Mouse (Mus musculus) myocyte (in vitro differentiated cells): ENCODE measurements at regions not wholly inside any gene's neighbourhood (a gene's known extent, or its start where the extent isn't known, plus 50 kb on each side); places are given as distances from the start of the nearest gene placed in this dataset.
A peak's percentile ranks its signal among the peaks of the same experiment; 100 is the strongest.

Source experiments
- H3K27me3 ChIP-seq: one replicate; pipeline ENCODE4 v1.6.1; 2011; ENCODE audit not compliant: control insufficient read depth, insufficient read depth, insufficient read length
- H3K36me3 ChIP-seq: one replicate; pipeline ENCODE4 v1.6.1; 2011; ENCODE audit not compliant: control insufficient read depth, insufficient read depth
- H3K4me2 ChIP-seq: one replicate; pipeline ENCODE4 v1.6.1; 2011; ENCODE audit warnings: low read depth, control low read depth
- H3K4me3 ChIP-seq: one replicate; pipeline ENCODE4 v1.5.1; 2011; ENCODE audit warnings: mild to moderate bottlenecking, control low read depth, moderate library complexity
- H3K79me2 ChIP-seq: one replicate; pipeline ENCODE4 v1.6.1; 2011; ENCODE audit not compliant: control insufficient read depth, insufficient read depth
- H3ac ChIP-seq: one replicate; pipeline ENCODE4 v1.6.1; 2011; ENCODE audit not compliant: control insufficient read depth, insufficient read length
- CEBPB ChIP-seq: IDR thresholded peaks from 2 replicates; pipeline ENCODE4 v1.6.1; 2011; ENCODE audit warnings: mild to moderate bottlenecking, moderate library complexity; ENCODE audit not compliant: poor library complexity, insufficient read depth, severe bottlenecking
- E2F4 ChIP-seq: IDR thresholded peaks from one replicate; pipeline ENCODE4 v1.6.1; 2011; ENCODE audit warnings: mild to moderate bottlenecking, control low read depth, moderate library complexity; ENCODE audit not compliant: insufficient read depth
- MAX ChIP-seq: IDR thresholded peaks from one replicate; pipeline ENCODE4 v1.6.1; 2011; ENCODE audit warnings: low read depth, mild to moderate bottlenecking, control low read depth
- MYOD1 ChIP-seq, 3 experiments: IDR thresholded peaks; one replicate each; pipeline ENCODE4 v1.6.1; 2011; ENCODE audit warnings: control low read depth in 2 of 3, low read depth in 2 of 3, mild to moderate bottlenecking in 2 of 3, moderate library complexity in 1 of 3; ENCODE audit not compliant: insufficient read length in 2 of 3, control insufficient read depth in 1 of 3
- MYOG ChIP-seq, 3 experiments: IDR thresholded peaks; one replicate each; pipeline ENCODE4 v1.6.1; 2011; ENCODE audit warnings: control low read depth in 2 of 3, low read depth in 2 of 3, mild to moderate bottlenecking in 2 of 3; ENCODE audit not compliant: insufficient read length in 2 of 3, control insufficient read depth in 1 of 3, insufficient read depth in 1 of 3
- POLR2A ChIP-seq: IDR thresholded peaks from one replicate; pipeline ENCODE4 v1.6.1; 2011; ENCODE audit warnings: low read depth, mild to moderate bottlenecking, control low read depth, moderate library complexity; ENCODE audit not compliant: insufficient read length
- POLR2AphosphoS2 ChIP-seq: IDR thresholded peaks from one replicate; pipeline ENCODE4 v1.6.1; 2011; ENCODE audit warnings: low read depth, control low read depth; ENCODE audit not compliant: insufficient read length
- REST ChIP-seq: IDR thresholded peaks from one replicate; pipeline ENCODE4 v1.6.1; 2011; ENCODE audit warnings: mild to moderate bottlenecking, control low read depth, moderate library complexity; ENCODE audit not compliant: insufficient read depth, insufficient read length
- SRF ChIP-seq: IDR thresholded peaks from one replicate; pipeline ENCODE4 v1.6.1; 2011; ENCODE audit warnings: low read depth; ENCODE audit not compliant: control insufficient read depth, insufficient read length
- TCF12 ChIP-seq: IDR thresholded peaks from one replicate; pipeline ENCODE4 v1.6.1; 2011; ENCODE audit warnings: mild to moderate bottlenecking, control low read depth; ENCODE audit not compliant: poor library complexity, insufficient read depth, severe bottlenecking
- TCF3 ChIP-seq: IDR thresholded peaks from one replicate; pipeline ENCODE4 v1.6.1; 2011; ENCODE audit warnings: low read depth, control low read depth; ENCODE audit not compliant: insufficient read length
- USF1 ChIP-seq: IDR thresholded peaks from one replicate; pipeline ENCODE4 v1.6.1; 2011; ENCODE audit warnings: low read depth, mild to moderate bottlenecking, control low read depth, moderate library complexity

DNA sequence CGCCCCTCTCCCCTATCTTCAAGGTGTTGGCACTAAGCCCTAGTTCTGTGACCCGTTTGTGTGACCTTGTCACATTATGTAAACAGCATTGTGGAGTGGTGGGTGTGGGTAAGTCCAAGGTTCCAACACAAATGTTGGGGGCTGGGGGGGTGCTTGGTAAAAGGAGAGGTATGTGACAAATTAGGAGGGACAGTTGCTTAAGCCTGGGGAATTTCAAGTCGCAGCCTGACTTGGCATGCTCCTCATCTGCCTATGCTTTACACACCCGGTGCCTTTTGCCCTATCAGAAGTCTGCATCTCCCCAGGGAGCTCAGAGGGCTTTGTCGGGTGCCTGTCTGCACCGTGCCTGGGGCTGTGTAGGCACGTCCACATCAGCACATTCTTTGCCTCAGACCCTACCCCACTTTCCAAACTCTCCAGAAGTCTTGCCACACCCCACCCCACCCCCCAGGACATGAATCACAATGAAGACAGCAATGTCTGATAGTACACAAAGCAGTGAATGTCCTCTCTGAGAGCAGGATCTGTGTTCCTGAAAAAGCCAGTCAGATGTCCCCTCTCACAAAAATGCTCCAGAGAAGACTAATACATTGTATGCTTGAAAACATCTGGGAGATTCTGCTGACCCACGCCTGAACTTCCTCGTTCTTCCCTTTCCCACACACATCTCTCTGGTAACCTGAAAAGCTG, 61.6 kb upstream of the Abhd2 start:
- H3K4me2 ChIP-seq, result peak overlapping the region; percentile 12
- H3K36me3 ChIP-seq, result no peaks in the 10 kb centered on the region
- H3ac ChIP-seq, result no peak overlapping the region
- H3K27me3 ChIP-seq, result no peaks in the 10 kb centered on the region
- H3K79me2 ChIP-seq, result no peaks in the 10 kb centered on the region
- H3K4me3 ChIP-seq, result no peak overlapping the region
- no peak for TF ChIP-seq MYOG (IDR thresholded peaks at IDR 0.05; ENCODE audit: control insufficient read depth in 1 of 3, insufficient read depth in 1 of 3, insufficient read length in 2 of 3, low read depth in 2 of 3)

DNA sequence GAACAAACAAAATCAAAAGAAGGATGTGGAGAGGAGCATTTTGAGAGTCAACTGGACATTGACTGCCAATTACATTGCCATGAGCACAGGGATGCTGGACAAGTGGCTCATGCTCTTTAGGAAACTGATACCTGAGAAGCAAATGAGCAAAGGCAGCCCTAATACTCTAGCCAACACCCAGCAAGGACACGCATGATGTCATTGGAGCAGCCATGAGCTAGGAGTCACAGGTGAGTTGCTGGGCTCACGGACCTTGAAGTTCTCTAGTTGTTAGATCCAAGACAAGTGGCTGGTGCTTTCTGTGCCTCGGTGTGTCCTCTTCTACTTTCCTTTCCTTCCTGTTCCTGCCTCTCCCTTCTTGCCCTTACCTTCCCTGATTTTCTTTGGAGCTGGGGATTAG, 60.8 kb upstream of the Abhd2 start:
- Histone ChIP-seq H3K4me2 (no peak overlapping the region), H3K79me2 (no peaks in the 10 kb centered on the region), H3K27me3 (no peaks in the 10 kb centered on the region), H3K36me3 (no peaks in the 10 kb centered on the region), H3K4me3 (no peak overlapping the region), H3ac (no peak overlapping the region)
- TF ChIP-seq E2F4, result no peak
- no peak for TF ChIP-seq POLR2A
- TF ChIP-seq TCF12, result no peak
- TF ChIP-seq CEBPB, result no peak
- no peak for TF ChIP-seq POLR2AphosphoS2
- no peak for TF ChIP-seq MYOG (IDR thresholded peaks at IDR 0.05; ENCODE audit: control insufficient read depth in 1 of 3, insufficient read depth in 1 of 3, insufficient read length in 2 of 3, low read depth in 2 of 3)
- TF ChIP-seq REST, result no peak
- no peak for TF ChIP-seq TCF3
- no peak for TF ChIP-seq USF1
- TF ChIP-seq SRF, result no peak
- TF ChIP-seq MYOD1 (IDR thresholded peaks at IDR 0.05; ENCODE audit: control insufficient read depth in 1 of 3, insufficient read length in 2 of 3, low read depth in 2 of 3), result no peak
- TF ChIP-seq MAX, result no peak

DNA sequence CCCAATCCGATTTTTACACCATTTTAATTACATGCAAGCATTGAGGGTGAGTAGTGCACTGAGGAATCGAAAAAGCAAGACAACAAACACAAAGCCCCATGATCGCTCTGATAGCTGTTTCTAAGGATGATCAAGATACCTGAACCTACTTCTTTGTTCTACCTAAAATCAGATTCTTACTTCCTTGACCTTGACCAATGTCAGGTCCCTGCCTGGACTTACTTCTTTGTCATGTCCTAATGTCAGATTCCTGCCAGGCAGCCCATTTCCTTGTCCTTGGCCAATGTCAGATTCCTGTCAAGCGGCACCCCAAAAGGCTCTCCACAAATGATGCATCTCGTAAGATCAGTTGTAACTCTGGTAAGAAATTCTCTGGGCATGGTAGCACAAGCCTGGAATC, 58.0 kb upstream of the Abhd2 start:
- H3K79me2 ChIP-seq, result no peaks in the 10 kb centered on the region
- no peaks in the 10 kb centered on the region for H3K27me3 ChIP-seq
- TF ChIP-seq POLR2A (no peak), SRF (no peak), E2F4 (no peak), REST (no peak), USF1 (no peak), POLR2AphosphoS2 (no peak), MAX (no peak), TCF3 (no peak), MYOD1 (IDR thresholded peaks at IDR 0.05; ENCODE audit: control insufficient read depth in 1 of 3, insufficient read length in 2 of 3, low read depth in 2 of 3) (no peak), MYOG (IDR thresholded peaks at IDR 0.05; ENCODE audit: control insufficient read depth in 1 of 3, insufficient read depth in 1 of 3, insufficient read length in 2 of 3, low read depth in 2 of 3) (no peak), TCF12 (no peak)
- H3K4me2 ChIP-seq, result no peak overlapping the region
- H3K4me3 ChIP-seq, result no peak overlapping the region
- no peaks in the 10 kb centered on the region for H3K36me3 ChIP-seq
- H3ac ChIP-seq, result no peak overlapping the region

DNA sequence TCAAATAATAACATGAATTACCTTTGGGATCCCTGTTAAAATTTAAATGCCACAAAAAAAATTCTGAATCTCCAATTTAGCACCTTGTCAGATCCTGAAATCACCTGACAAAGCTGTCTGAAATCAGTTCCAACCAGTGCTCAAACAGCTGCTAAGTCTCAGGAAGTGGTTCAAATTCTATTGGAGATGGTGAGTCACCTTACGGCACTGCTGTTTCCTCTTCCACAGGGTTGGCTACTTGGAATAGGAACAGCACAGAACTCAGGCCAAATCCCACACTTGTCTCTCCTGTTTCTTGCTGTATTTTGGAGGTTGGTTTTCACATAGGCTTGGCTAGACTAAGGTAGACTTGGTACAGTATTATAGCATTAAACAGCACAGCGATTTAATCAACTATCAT, 55.8 kb upstream of the Abhd2 start:
- no peak overlapping the region for H3ac ChIP-seq
- no peak overlapping the region for H3K4me2 ChIP-seq
- H3K79me2 ChIP-seq, result no peaks in the 10 kb centered on the region
- no peaks in the 10 kb centered on the region for H3K36me3 ChIP-seq
- TF ChIP-seq POLR2AphosphoS2 (no peak), CEBPB (no peak), SRF (no peak), MAX (no peak), TCF12 (no peak), MYOD1 (IDR thresholded peaks at IDR 0.05; ENCODE audit: control insufficient read depth in 1 of 3, insufficient read length in 2 of 3, low read depth in 2 of 3) (peak in 1 of 3 experiments; percentile 54)
- H3K27me3 ChIP-seq, result no peaks in the 10 kb centered on the region
- no peak overlapping the region for H3K4me3 ChIP-seq

DNA sequence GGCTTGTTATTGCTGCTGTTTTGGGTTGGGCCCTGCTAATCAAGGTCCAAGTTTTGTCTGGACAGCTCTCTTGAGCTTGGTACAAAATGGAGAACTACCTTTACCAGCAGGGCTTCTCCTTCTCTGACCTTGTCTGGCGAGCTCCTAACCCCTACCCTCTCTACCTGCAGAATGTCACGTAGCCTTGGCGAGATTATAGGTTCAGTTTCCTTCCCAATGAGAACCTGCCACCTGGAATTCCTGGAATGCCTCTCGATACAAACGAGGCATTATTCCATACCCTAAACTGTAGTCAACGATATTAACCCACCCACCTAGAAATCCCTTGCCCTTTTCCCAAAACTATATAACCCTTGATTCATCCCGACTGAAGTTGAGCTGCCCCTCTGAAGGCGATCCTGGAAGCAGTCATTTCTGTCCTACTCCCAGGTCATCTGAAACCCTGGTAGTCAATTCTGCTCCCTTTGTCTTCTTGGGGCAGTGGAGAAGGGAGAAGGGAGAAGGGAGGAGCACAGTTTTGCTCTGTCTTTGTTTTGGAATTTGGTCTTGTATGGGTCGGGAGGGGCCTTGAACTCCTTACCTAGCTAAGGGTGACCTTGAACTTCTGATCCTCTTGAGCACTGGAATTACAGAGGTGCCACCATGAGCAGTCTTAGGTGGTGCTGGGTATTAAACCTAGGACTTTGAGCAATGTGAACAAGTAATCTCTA, 50.2 kb upstream of the Abhd2 start:
- TF ChIP-seq MYOD1 (IDR thresholded peaks at IDR 0.05; ENCODE audit: control insufficient read depth in 1 of 3, insufficient read length in 2 of 3, low read depth in 2 of 3) (no peak), E2F4 (no peak), SRF (no peak), POLR2A (no peak), MYOG (IDR thresholded peaks at IDR 0.05; ENCODE audit: control insufficient read depth in 1 of 3, insufficient read depth in 1 of 3, insufficient read length in 2 of 3, low read depth in 2 of 3) (no peak), MAX (no peak), POLR2AphosphoS2 (no peak), REST (no peak), CEBPB (no peak), USF1 (no peak), TCF3 (no peak), TCF12 (no peak)
- H3K4me3 ChIP-seq, result no peak overlapping the region

More for the DNA sequence above, 50.2 kb upstream of the Abhd2 start:
- H3K4me2 ChIP-seq, result no peak overlapping the region
- no peaks in the 10 kb centered on the region for H3K36me3 ChIP-seq
- H3K79me2 ChIP-seq, result no peaks in the 10 kb centered on the region
- no peaks in the 10 kb centered on the region for H3K27me3 ChIP-seq
- H3ac ChIP-seq, result no peak overlapping the region
